Mouse (Mus musculus) lung, adult 18-20 months (tissue): ENCODE data around the gene Ssmem1.

Experiments
- DNase-seq, 2 experiments: peaks; one replicate each; pipeline ENCODE4 v3.0.0; 2022; ENCODE audit warnings: mixed read lengths in 2 of 2

Gene Ssmem1

DNA sequence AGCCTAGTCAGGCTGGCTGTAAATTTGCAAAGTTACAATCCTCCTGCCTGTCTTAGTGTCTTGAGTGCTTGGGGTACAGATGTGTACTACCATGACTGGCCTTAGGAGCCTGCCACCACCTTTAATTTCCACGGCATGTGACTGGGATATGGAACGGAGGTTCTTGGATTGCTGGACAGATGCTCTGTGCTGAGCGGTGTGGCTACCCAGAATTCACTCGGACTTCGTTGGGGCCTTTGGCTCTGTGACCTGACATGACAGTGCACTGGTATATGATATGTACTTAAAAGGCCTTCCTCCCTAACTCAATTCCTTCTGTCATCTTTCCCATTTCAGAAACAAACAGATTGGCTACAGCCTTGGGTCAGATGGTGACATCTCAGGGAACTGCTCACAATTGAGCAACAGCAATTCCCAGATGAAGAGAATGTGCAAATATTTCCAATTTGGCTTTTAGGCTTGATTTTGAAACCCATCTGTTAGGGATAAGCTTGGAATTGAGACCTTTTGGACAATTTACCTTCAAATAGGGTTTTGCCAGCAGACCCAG is 45.0 kb downstream of the Ssmem1 start:
- DNase-seq: no peak

DNA sequence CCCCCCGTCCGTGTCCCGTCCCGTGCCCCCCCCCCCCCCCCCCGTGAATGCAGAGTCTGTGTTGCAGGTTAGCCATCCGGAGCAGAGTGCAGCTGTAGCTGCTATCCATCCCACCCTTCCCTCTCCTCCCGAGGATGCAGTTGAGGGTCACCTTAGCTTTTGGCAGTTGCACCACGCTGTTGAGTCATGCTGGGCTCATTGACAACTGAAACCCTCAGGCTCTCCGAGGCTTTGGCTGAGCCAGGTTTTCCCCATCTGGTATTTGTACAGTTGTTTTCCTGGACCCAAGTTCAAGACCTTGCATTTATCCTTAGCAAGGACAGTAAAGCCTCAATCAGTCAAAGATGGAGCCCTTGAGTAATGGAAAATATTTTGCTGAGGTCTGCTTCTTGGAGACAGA is 46.4 kb downstream of the Ssmem1 start:
- no peak for DNase-seq

DNA sequence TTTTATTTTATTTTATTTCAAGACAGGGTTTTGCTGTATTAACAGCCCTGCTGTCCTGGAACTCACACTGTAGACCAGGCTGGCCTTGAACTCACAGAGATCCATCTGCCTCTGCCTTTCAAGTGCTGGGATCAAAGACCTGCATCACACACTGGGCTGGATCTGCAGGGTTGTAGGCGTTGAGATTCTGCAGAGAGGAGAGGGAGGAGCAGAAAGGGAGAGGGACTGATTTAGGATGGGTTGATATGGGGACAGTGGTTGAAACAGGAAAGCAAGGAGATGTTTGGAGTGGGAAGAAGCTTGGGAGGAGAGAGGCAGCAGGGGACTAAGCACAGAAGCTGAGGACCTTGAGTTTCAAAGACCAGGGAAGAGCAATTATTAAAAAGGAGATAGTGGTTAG is 50.1 kb downstream of the Ssmem1 start:
- no peak for DNase-seq

DNA sequence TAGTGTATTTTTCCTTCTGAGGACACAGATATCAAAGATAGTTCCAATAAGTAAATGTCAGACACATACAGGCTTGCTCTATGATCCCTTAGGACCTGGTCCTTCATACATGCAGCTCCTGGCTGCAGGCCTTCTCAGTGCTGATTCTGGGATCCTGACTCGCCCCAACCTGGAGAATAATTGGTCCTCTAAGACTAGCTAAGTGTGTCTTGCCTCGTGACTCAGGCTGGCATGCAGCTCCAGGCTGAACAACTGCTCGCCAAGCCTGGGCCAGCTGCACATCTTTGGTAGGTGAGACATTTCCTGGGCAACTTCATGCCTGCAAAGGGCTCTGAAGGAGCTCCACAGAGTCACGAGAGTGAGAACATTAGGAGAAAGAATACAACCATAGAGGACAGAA is 52.5 kb downstream of the Ssmem1 start:
- no peak for DNase-seq

DNA sequence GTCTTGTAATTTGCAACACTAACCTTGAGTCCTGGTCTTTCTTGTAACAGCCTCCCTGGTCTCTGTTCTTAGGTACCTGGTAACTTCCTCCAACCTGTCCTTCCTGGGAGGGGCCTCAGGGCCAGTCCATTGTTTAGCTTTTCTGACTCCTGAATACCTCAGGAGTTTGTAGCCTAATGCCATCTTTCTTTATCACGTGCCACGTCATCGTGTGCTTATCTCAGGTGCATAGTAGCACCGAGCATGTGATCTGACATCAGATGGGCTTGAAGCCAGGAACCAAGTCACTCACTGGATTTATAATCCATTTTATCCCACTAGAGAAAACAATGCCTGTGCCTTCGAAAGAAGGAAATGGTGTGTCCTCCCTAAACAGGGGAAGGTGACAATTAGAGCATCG is 53.9 kb downstream of the Ssmem1 start:
- DNase-seq: no peak

DNA sequence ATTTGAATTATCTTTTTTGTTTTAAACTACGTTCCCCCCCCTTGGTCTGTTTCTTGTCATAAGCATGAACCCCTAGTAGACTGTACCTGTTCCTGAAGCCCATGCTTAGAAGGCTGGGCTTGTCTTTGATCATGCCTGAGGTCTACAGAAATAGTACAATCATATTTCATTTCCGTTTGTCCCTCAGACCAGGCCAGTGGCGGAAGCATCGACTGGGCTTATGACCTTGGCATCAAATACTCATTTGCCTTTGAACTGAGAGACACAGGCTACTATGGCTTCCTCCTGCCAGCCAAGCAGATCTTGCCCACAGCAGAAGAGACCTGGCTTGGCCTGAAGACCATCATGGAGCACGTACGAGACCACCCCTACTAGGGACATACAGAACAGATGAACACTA is 54.4 kb downstream of the Ssmem1 start:
- DNase-seq: no peak

DNA sequence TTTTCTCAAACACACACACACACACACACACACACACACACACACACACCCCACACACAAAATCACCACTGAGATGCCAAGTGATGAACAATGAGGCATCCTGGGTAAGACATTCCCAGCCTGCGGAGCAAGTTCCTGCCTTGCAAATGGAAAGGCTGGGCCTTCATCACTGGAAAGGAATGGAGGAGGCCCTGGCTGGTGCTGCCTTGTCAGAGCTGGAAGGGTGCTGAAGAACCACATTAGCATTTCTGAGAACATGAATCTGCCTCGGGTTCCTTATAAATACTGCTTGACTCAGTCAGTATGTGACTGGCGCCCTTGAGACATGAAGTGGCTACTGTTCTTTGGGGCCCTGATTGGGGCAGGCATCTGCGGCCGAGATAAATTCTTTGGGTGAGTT is 58.4 kb downstream of the Ssmem1 start, which contains the start of gene Cpa4:
Gene Cpa4, plus strand, starts transcription at position 301 of the 400 bp plus-strand sequence.
- no peak for DNase-seq

DNA sequence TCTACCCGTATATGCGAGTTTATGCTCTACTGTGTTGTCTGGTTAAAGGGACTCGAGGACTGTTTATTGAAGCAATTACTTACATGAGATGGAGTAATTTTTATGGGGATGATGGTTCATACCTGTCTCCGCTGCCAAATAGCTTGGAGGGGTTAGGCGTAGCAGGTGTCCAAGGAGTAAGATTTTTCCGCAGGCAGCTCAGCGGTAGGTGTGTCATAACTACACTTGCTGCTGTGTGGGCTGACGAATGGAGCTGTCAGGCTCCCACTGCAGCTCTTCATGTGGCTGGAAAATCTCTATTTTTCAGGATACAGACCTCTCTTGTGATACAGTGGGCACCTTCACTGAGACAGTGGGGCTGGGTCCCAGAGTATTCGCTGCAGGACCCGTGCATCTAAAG is 59.7 kb downstream of the Ssmem1 start:
- no peak for DNase-seq
